ENCODE assay signal across 18 mouse cellular contexts in genomic region chr9:107995513-107995912, GRCm38 (mm10). TPM values are rescaled to one million over a fixed set of nuclear protein-coding genes. Genes with fewer than 3 reads are reported as not detected.
"Had no signal": no experiment of that assay in that cellular context is flagged by ENCODE, and none has a peak within 500 bp of the region (broad histone marks: within the 10 kb centered on the region; RNA-seq: fewer than 3 reads in every experiment).

No protein-coding gene starts in this region.

- H3K4me3 ChIP-seq: midbrain, embryonic 13.5 days; midbrain, embryonic 15.5 days; neural tube, embryonic 12.5 days; stomach, embryonic 15.5 days had no signal

- H3K9ac ChIP-seq: lung, embryonic 14.5 days; midbrain, embryonic 13.5 days; midbrain, embryonic 15.5 days; neural tube, embryonic 12.5 days; stomach, embryonic 15.5 days had no signal

- DNase-seq: lung, adult 18-20 months; lung, embryonic 14.5 days; lung, postnatal 10 days; lung, postnatal 4 days; right cerebral cortex, postnatal 14 days; thymus, adult 2 months; thymus, postnatal 25 days; thymus, postnatal 4 days had no signal

- H3K27me3 ChIP-seq: megakaryocyte, embryonic 14.5 days; midbrain, embryonic 13.5 days; midbrain, embryonic 15.5 days; neural tube, embryonic 12.5 days; stomach, embryonic 15.5 days had no signal

- H3K36me3 ChIP-seq: midbrain, embryonic 13.5 days; midbrain, embryonic 15.5 days; neural tube, embryonic 12.5 days; stomach, embryonic 15.5 days had no signal

- H3K27ac ChIP-seq: midbrain, embryonic 13.5 days; midbrain, embryonic 15.5 days; neural tube, embryonic 12.5 days; stomach, embryonic 15.5 days; stomach, postnatal 0 days had no signal

- H3K4me1 ChIP-seq: midbrain, embryonic 13.5 days; midbrain, embryonic 15.5 days; neural tube, embryonic 12.5 days; stomach, embryonic 15.5 days had no signal

- H3K9me3 ChIP-seq: megakaryocyte, embryonic 14.5 days; midbrain, embryonic 13.5 days; midbrain, embryonic 15.5 days; neural tube, embryonic 12.5 days; stomach, embryonic 15.5 days had no signal

RNA-seq across cellular contexts. Expression of gene Gm20662, which starts 0.6 kb away (rescaled TPM):
- polyA plus RNA-seq: neural tube, embryonic 14.5 days had no signal

RNA-seq across cellular contexts. Expression of gene Cdhr4, which starts 3.2 kb away (rescaled TPM):
- total RNA-seq: monocyte, adult 5-6 weeks; neutrophil, adult 5-6 weeks had no signal

RNA-seq across cellular contexts. Expression of gene Gm20661, which starts 12.7 kb away (rescaled TPM):
- total RNA-seq: megakaryocyte progenitor cell, adult 5-6 weeks; monocyte, adult 5-6 weeks; neutrophil, adult 5-6 weeks had no signal
